Mouse (Mus musculus): ENCODE results near the gene Hnrnph1. TPM values are rescaled to one million over a fixed set of nuclear protein-coding genes. Genes with fewer than 3 reads are reported as not detected.

Hnrnph1 gene
- polyA plus RNA-seq, 1 experiment from 2014 or later = 606 TPM

DNA sequence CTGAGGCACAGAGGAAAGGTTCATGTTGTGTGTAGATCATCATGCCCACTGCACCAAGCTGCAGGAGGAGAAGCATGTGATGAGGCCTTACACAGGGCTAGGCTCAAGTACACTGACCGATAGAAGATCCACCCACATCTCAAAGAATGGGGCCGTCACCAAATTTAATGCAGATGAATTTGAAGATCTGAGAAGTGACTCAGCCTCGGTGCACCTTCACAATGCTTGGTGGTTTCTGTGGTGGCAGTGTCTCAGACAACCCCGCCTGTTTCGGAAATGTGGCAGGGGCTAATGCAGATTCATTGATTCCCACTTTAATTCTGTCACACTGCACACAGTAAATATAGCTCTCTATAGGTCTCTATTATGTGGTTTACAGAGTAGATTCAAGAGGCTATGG is 56.1 kb downstream of the Hnrnph1 start:
- Histone ChIP-seq H3K9me3 (ENCODE audit: control insufficient read depth, low read length) (no peaks in the 10 kb centered on the region), H3K4me3 (ENCODE audit: low read length) (no peak overlapping the region), H3K4me2 (replicated peaks; ENCODE audit: low read depth, low read length) (no peak overlapping the region), H3K4me1 (ENCODE audit: control insufficient read depth, insufficient read depth, low read length) (0 out of 2 replicates have a peak, but pooled peaks cover 8% of the 10 kb centered on the region), H3K9ac (ENCODE audit: low read depth, low read length) (no peak overlapping the region), H3K27me3 (ENCODE audit: control insufficient read depth, insufficient read depth, low read length) (no peaks in the 10 kb centered on the region), H3K36me3 (ENCODE audit: control insufficient read depth, insufficient read depth, low read length) (no peaks in the 10 kb centered on the region), H3K27ac (ENCODE audit: low read depth, low read length) (no peak overlapping the region)
- WGBS = 93% methylated on average over 5 of the region's 5 CpGs
- ATAC-seq (ENCODE audit: low FRiP score, low TSS enrichment) = no peak

MicroRNAs encoded within 50 kb of the gene (microRNA counts, 519-probe panel; counts per million panel counts)
- 6,204 counts per million, percentile 66 among the panel's probes with 10 or more counts for microRNA mmu-miR-804

Small RNA genes within 50 kb of the gene (microRNA-seq; reads per million reads assigned to microRNA genes)
- not detected for gene Mir804

Other genes starting within 250 kb of the Hnrnph1 start
- gene Tbc1d9b, start 245.6 kb upstream of the Hnrnph1 start, polyA plus RNA-seq (2014; fragmentation: Nextera tagmentation; extraction: Ambion mirVana) = 22.8 and 36.8 TPM in 2 replicates
- gene Mrnip, start 202.5 kb upstream of the Hnrnph1 start, polyA plus RNA-seq (2014; fragmentation: Nextera tagmentation; extraction: Ambion mirVana) = 21.8 and 22.0 TPM in 2 replicates
- 128 and 197 TPM in 2 replicates for gene Sqstm1, start 166.2 kb upstream of the Hnrnph1 start, polyA plus RNA-seq (2014; fragmentation: Nextera tagmentation; extraction: Ambion mirVana)
- gene Mgat4b, start 166.1 kb upstream of the Hnrnph1 start, polyA plus RNA-seq (2014; fragmentation: Nextera tagmentation; extraction: Ambion mirVana) = 37.0 and 39.2 TPM in 2 replicates
- 1.6 and 1.9 TPM in 2 replicates for gene Ltc4s, start 138.4 kb upstream of the Hnrnph1 start, polyA plus RNA-seq (2014; fragmentation: Nextera tagmentation; extraction: Ambion mirVana)
- 10.5 and 10.7 TPM in 2 replicates for gene Maml1, start 84.7 kb upstream of the Hnrnph1 start, polyA plus RNA-seq (2014; fragmentation: Nextera tagmentation; extraction: Ambion mirVana)
- 237 and 277 TPM in 2 replicates for gene Canx, start 51.3 kb upstream of the Hnrnph1 start, polyA plus RNA-seq (2014; fragmentation: Nextera tagmentation; extraction: Ambion mirVana)
- 0.79 and 1.1 TPM in 2 replicates for gene Cby3, start 22.5 kb upstream of the Hnrnph1 start, polyA plus RNA-seq (2014; fragmentation: Nextera tagmentation; extraction: Ambion mirVana)
- gene Rufy1, start 54.1 kb downstream of the Hnrnph1 start, polyA plus RNA-seq (2014; fragmentation: Nextera tagmentation; extraction: Ambion mirVana) = 20.8 and 29.3 TPM in 2 replicates
- 2.4 and 2.8 TPM in 2 replicates for gene Adamts2, start 225.1 kb downstream of the Hnrnph1 start, polyA plus RNA-seq (2014; fragmentation: Nextera tagmentation; extraction: Ambion mirVana)